Mouse (Mus musculus): ENCODE results near the gene Emg1. TPM values are rescaled to one million over a fixed set of nuclear protein-coding genes. Genes with fewer than 3 reads are reported as not detected.

Emg1 gene
- polyA plus RNA-seq (2015; fragmentation: Nextera tagmentation; extraction: Ambion mirVana): 110 and 120 TPM in 2 replicates

DNA sequence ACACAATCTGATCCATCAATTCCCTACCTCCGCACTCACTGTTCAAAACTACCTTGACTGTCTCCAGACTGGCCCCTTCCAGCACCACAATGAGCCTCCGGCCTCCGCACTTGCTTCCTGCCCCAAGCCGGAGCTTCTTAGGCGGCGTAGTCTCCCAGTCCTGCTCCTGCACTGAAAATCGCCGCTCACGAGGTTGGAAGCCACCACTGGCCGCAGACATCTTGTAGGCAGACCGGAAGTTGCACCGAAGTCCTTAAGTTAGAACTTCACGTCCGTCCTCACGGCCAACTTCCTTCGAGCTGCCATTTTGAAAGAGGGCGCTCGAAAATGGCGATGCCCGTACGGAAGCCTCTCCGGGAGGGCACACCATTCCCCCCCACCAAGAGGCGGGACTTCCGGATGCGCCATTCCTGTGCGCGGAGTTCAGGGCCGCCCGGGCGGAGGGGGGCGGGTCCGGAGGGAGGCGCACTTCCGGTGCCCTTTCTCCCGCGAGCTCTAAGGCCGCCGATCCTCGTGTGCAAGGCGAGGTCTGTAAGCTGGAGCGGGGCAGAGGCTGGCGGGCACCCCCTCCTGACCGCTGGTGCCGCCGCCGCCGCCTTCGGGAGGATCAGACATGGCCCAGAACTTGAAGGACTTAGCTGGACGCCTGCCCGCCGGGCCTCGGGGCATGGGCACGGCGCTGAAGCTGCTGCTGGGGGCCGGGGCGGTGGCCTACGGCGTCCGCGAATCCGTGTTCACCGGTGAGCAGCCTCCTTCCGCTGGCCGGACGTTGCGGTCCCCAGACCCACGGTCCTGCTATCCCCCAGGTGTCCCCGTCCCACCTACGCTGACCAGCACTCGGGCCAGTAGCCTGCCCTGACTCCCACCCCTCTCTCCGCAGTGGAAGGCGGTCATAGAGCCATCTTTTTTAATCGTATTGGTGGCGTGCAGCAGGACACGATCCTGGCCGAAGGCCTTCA is at the start of gene Emg1, which contains the start of gene Phb2:
Emg1 (minus strand) TSS at position 355 of the 959 bp plus-strand sequence.
Phb2 (plus strand) TSS at position 513 of the 959 bp plus-strand sequence.
- WGBS: under 1% methylated on average over 76 of the region's 76 CpGs
- peak within 1 kb of the TSS; percentile 95 for H3K9ac ChIP-seq
- H3K9me3 ChIP-seq: no peaks in the 10 kb centered on the region
- peak within 1 kb of the TSS; percentile 99 for H3K4me3 ChIP-seq
- H3K27ac ChIP-seq (replicated peaks): peak within 1 kb of the TSS; percentile 84
- peak; percentile 97 for ATAC-seq (ENCODE audit: low read depth)
- H3K4me1 ChIP-seq (replicated peaks): peaks cover 39% of the 10 kb centered on the region
- peaks cover 46% of the 10 kb centered on the region for H3K36me3 ChIP-seq
- H3K4me2 ChIP-seq: peak within 1 kb of the TSS; percentile 94
- H3K27me3 ChIP-seq: no peaks in the 10 kb centered on the region

- WGBS: 3% methylated on average over 5 of the region's 5 CpGs
- Histone ChIP-seq H3K27ac (replicated peaks) (peak overlapping the region; percentile 99), H3K27me3 (peaks cover 13% of the 10 kb centered on the region; the same call in 1 of the 2 replicates), H3K4me1 (replicated peaks) (peaks cover 38% of the 10 kb centered on the region), H3K36me3 (0 out of 2 replicates have a peak, but pooled peaks cover 4% of the 10 kb centered on the region), H3K4me2 (0 out of 2 replicates have a peak overlapping the region, but pooled peaks have one; percentile 90), H3K9ac (0 out of 2 replicates have a peak overlapping the region, but pooled peaks have one; percentile 98), H3K9me3 (no peaks in the 10 kb centered on the region), H3K4me3 (no peak overlapping the region)
- no peak for ATAC-seq (ENCODE audit: low read depth)
Measured at GRCm38 (mm10) chr6:124759259-124759658, 47.3 kb upstream of the Emg1 start.

- 54% methylated on average over 2 of the region's 2 CpGs for WGBS
- Histone ChIP-seq H3K27ac (replicated peaks) (peak overlapping the region; percentile 99), H3K9me3 (no peaks in the 10 kb centered on the region), H3K9ac (0 out of 2 replicates have a peak overlapping the region, but pooled peaks have one; percentile 98), H3K36me3 (0 out of 2 replicates have a peak, but pooled peaks cover 4% of the 10 kb centered on the region), H3K27me3 (peaks cover 13% of the 10 kb centered on the region; the same call in 1 of the 2 replicates), H3K4me3 (no peak overlapping the region), H3K4me2 (peak overlapping the region; percentile 90; the same call in 1 of the 2 replicates), H3K4me1 (replicated peaks) (peaks cover 42% of the 10 kb centered on the region)
- ATAC-seq (ENCODE audit: low read depth): no peak
Measured at GRCm38 (mm10) chr6:124758849-124759232, 46.9 kb upstream of the Emg1 start.

- H3K4me3 ChIP-seq: peak overlapping the region; percentile 80
- H3K4me1 ChIP-seq (replicated peaks): peaks cover 48% of the 10 kb centered on the region
- peak overlapping the region; percentile 99 for H3K27ac ChIP-seq (replicated peaks)
- H3K27me3 ChIP-seq: peaks cover 13% of the 10 kb centered on the region; the same call in 1 of the 2 replicates
- peak; percentile 19; the same call in 1 of the 2 replicates for ATAC-seq (ENCODE audit: low read depth)
- peak overlapping the region; percentile 98 for H3K9ac ChIP-seq
- peak overlapping the region; percentile 90 for H3K4me2 ChIP-seq
- 35% methylated on average over 5 of the region's 5 CpGs for WGBS
- 0 out of 2 replicates have a peak, but pooled peaks cover 4% of the 10 kb centered on the region for H3K36me3 ChIP-seq
- H3K9me3 ChIP-seq: no peaks in the 10 kb centered on the region
Measured at GRCm38 (mm10) chr6:124757909-124758848, 46.2 kb upstream of the Emg1 start.

DNA sequence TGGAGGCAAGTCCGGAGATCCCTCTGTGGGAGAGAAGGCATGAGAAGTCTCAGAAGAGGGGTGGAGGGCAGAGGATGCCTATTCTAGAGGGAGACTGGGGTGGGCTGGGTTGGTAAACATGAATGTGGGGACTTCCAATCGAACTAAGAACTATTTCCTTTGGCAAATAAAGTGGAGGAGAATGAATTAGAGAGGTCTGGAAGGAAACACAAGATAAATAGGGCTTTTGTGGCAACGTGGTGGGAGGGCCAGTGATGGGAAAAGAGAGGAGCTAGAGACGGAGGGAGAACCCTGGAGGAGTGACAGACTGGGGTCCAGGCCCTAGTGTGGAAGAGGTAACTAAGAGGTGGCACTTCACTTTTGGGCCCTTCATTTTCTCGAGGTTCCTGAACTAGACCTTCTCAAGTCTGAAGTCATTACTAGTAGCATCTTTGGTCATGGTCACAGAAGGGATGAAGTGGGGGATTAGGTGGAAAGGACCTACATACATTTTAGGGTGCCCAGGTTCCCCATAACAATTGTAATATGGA is 45.4 kb upstream of the Emg1 start:
- Histone ChIP-seq H3K4me2 (peak overlapping the region; percentile 90), H3K4me1 (replicated peaks) (peaks cover 56% of the 10 kb centered on the region), H3K36me3 (no peaks in the 10 kb centered on the region), H3K9me3 (no peaks in the 10 kb centered on the region), H3K27ac (replicated peaks) (peak overlapping the region; percentile 99), H3K27me3 (peaks cover 7% of the 10 kb centered on the region; the same call in 1 of the 2 replicates), H3K4me3 (peak overlapping the region; percentile 80), H3K9ac (peak overlapping the region; percentile 98)
- ATAC-seq (ENCODE audit: low read depth): no peak
- 7% methylated on average over 5 of the region's 5 CpGs for whole genome bisulfite sequencing

DNA sequence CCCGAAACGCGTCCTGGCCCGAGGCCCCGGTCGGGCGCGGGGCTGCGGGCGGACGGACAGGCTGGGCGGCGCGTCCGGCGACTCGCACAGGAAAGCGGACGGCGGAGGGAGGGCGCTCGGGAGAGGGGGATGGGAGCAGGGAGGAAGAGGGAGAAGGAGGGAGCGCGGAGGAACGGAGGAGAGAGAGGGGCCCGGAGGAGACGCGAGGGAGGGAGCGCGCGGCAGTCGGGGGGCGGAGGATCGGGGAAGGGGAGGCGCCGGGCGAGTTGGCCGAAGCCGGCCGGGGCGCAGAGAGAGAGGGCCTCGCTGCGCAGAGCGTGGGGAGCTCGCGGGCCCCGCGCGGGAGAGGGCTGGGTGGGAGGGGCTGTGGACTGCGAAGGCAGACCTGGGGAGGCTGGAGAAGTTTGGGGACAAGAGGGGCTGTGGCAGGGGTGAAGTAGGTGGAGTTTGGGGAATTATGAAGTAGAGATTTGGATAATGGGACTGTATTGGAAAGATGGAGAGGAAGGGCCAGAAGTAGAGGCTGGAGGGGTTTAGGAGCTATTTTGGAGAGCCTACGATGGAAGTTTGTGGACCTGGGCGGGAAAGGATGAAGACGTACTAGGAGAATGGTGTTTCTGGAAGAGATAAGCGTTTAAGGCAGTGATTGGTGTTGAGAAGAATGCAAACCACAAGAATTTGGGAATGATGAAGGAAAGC is 44.8 kb upstream of the Emg1 start:
- WGBS: 1% methylated on average over 51 of the region's 54 CpGs
- H3K4me1 ChIP-seq (replicated peaks): peaks cover 62% of the 10 kb centered on the region

GRCm38 (mm10) chr6:124755831-124756595 is 44.0 kb upstream of the Emg1 start, which contains the start of the genes Gm45234 and Atn1:
Gene Gm45234, minus strand, starts transcription at chr6:124756021.
Gene Atn1, minus strand, starts transcription at chr6:124756524.
- H3K4me2 ChIP-seq: peak within 1 kb of the TSS; percentile 90
- H3K4me3 ChIP-seq: peak within 1 kb of the TSS; percentile 80
- peaks cover 62% of the 10 kb centered on the region for H3K4me1 ChIP-seq (replicated peaks)
- H3K27me3 ChIP-seq: peaks cover 4% of the 10 kb centered on the region; the same call in 1 of the 2 replicates
- H3K27ac ChIP-seq (replicated peaks): peak within 1 kb of the TSS; percentile 99
- H3K9ac ChIP-seq: peak within 1 kb of the TSS; percentile 98
- under 1% methylated on average over 84 of the region's 100 CpGs for WGBS
- peak; percentile 47 for ATAC-seq (ENCODE audit: low read depth)
- H3K9me3 ChIP-seq: no peaks in the 10 kb centered on the region
- no peaks in the 10 kb centered on the region for H3K36me3 ChIP-seq

More for the DNA sequence above, 44.8 kb upstream of the Emg1 start:
- H3K27me3 ChIP-seq: peaks cover 7% of the 10 kb centered on the region; the same call in 1 of the 2 replicates
- no peaks in the 10 kb centered on the region for H3K9me3 ChIP-seq
- peak overlapping the region; percentile 90 for H3K4me2 ChIP-seq
- peak overlapping the region; percentile 80 for H3K4me3 ChIP-seq
- ATAC-seq (ENCODE audit: low read depth): peak; percentile 76
- H3K9ac ChIP-seq: peak overlapping the region; percentile 98
- H3K36me3 ChIP-seq: no peaks in the 10 kb centered on the region
- peak overlapping the region; percentile 99 for H3K27ac ChIP-seq (replicated peaks)

GRCm38 (mm10) chr6:124755306-124755705 is 43.3 kb upstream of the Emg1 start:
- ATAC-seq (ENCODE audit: low read depth): no peak
- Histone ChIP-seq H3K4me2 (peak overlapping the region; percentile 90), H3K4me1 (replicated peaks) (peaks cover 62% of the 10 kb centered on the region), H3K27ac (replicated peaks) (peak overlapping the region; percentile 99), H3K9me3 (no peaks in the 10 kb centered on the region), H3K27me3 (no peaks in the 10 kb centered on the region), H3K36me3 (no peaks in the 10 kb centered on the region), H3K4me3 (peak overlapping the region; percentile 80), H3K9ac (peak overlapping the region; percentile 98)
- 4% methylated on average over 3 of the region's 3 CpGs for WGBS

- Histone ChIP-seq H3K4me3 (no peak overlapping the region), H3K36me3 (peaks cover 9% of the 10 kb centered on the region), H3K4me2 (peak overlapping the region; percentile 90; the same call in 1 of the 2 replicates), H3K9ac (no peak overlapping the region), H3K27ac (replicated peaks) (no peak overlapping the region), H3K9me3 (no peaks in the 10 kb centered on the region), H3K4me1 (replicated peaks) (peaks cover 59% of the 10 kb centered on the region), H3K27me3 (no peaks in the 10 kb centered on the region)
- no peak for ATAC-seq (ENCODE audit: low read depth)
- 89% methylated on average over 2 of the region's 2 CpGs for WGBS
Measured at GRCm38 (mm10) chr6:124753861-124754260, 41.9 kb upstream of the Emg1 start.

DNA sequence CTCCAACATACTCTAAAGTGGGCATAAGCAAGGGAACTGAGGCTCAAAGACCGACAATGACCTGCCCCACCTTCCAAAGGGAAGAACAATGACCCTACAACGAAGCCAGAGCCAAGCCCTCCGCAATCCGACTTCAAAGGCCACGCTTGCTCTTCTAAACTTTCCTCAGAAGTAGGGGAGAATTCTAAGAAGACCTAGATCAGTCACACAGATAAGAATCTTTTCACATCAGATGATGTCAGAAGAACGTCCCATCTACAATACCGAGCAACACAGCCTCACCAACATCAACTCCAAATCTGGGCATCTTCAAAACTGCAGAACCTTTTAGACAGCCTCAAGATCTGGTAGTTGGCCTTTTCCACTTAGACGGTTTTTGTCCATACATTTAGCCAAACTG is 38.4 kb upstream of the Emg1 start:
- 88% methylated on average over 8 of the region's 8 CpGs for WGBS
- Histone ChIP-seq H3K9ac (no peak overlapping the region), H3K36me3 (peaks cover 33% of the 10 kb centered on the region), H3K4me2 (no peak overlapping the region), H3K27ac (replicated peaks) (no peak overlapping the region), H3K4me3 (no peak overlapping the region), H3K9me3 (no peaks in the 10 kb centered on the region), H3K27me3 (no peaks in the 10 kb centered on the region), H3K4me1 (replicated peaks) (peaks cover 54% of the 10 kb centered on the region)
- ATAC-seq (ENCODE audit: low read depth): no peak

Measured in neural tube, embryonic 13.5 days (tissue).